Mouse (Mus musculus): Measurements from ENCODE around the gene Tns4. TPM values are rescaled to one million over a fixed set of nuclear protein-coding genes. Genes with fewer than 3 reads are reported as not detected.

Tns4 gene
- polyA plus RNA-seq, 1 experiment from 2014 or later, result 0.67 TPM

GRCm38 (mm10) chr11:99120524-99121217 lies 31.6 kb upstream of the Tns4 start:
- 35% methylated on average over 20 of the region's 20 CpGs for WGBS
- H3K9ac ChIP-seq (ENCODE audit: low read length), result peak overlapping the region; percentile 6; the same call in 1 of the 2 replicates
- 0 out of 2 replicates have a peak overlapping the region, but pooled peaks have one; percentile 32 for H3K27ac ChIP-seq (ENCODE audit: low read depth, low read length)
- ATAC-seq (ENCODE audit: low FRiP score) (no peak), DNase-seq (ENCODE audit: low spot score, missing footprints) (peak; percentile 94)
- peaks cover 10% of the 10 kb centered on the region for H3K4me1 ChIP-seq (ENCODE audit: control insufficient read depth, insufficient read depth, low read length)
- no peaks in the 10 kb centered on the region for H3K36me3 ChIP-seq (ENCODE audit: control insufficient read depth, insufficient read depth, low read length)
- H3K4me2 ChIP-seq, result no peak overlapping the region
- no peaks in the 10 kb centered on the region for H3K27me3 ChIP-seq (ENCODE audit: control insufficient read depth, insufficient read depth, low read length)
- H3K4me3 ChIP-seq (ENCODE audit: low read depth, low read length), result no peak overlapping the region
- H3K9me3 ChIP-seq (ENCODE audit: control insufficient read depth, low read length), result no peaks in the 10 kb centered on the region

DNA sequence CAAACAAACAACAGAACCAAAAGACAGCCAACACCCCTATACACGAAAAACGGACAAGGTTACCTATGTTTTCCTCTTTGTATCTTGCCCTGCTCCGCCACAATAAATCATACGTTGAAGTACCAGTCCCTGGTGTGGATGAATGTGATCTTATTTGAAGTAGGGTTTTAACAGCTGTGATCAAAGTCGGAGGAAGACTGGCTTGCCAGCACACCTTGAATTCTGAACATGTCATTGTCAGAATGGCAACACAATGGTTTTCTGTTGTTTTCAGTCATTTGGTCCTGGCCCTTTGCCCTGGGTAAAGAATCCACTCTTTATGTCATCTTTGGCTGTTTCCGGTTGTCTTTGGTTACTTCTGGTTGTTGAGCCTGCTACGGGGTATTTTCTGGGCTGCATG lies 29.9 kb upstream of the Tns4 start:
- Histone ChIP-seq H3K9me3 (ENCODE audit: control insufficient read depth, low read length) (no peaks in the 10 kb centered on the region), H3K9ac (ENCODE audit: low read length) (no peak overlapping the region), H3K4me1 (ENCODE audit: control insufficient read depth, insufficient read depth, low read length) (peaks cover 10% of the 10 kb centered on the region), H3K27ac (ENCODE audit: low read depth, low read length) (no peak overlapping the region), H3K27me3 (ENCODE audit: control insufficient read depth, insufficient read depth, low read length) (no peaks in the 10 kb centered on the region), H3K36me3 (ENCODE audit: control insufficient read depth, insufficient read depth, low read length) (no peaks in the 10 kb centered on the region), H3K4me2 (no peak overlapping the region), H3K4me3 (ENCODE audit: low read depth, low read length) (no peak overlapping the region)
- DNase-seq (ENCODE audit: low spot score, missing footprints) (peak; percentile 76), ATAC-seq (ENCODE audit: low FRiP score) (no peak)
- 89% methylated on average over 7 of the region's 7 CpGs for WGBS

DNA sequence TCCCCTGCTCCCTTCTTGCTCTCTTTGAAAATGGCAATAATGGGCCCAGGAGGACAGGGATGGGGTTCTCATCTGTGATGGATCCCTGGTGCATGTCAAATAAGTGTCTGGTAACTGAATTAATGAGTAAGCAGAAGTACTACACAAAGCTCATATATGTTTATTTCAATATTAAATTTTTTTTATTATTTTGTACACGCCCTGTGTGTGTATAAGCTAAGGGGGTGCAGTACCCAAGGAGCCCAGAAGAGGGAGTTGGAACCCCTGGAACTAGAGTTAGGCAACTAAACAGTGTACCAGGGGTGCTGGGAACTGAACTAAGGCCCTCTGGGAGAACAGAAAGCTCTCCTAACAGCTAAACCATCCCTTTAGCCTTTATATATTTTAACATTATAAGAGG lies 29.3 kb upstream of the Tns4 start:
- Histone ChIP-seq H3K9ac (ENCODE audit: low read length) (no peak overlapping the region), H3K36me3 (ENCODE audit: control insufficient read depth, insufficient read depth, low read length) (no peaks in the 10 kb centered on the region), H3K4me1 (ENCODE audit: control insufficient read depth, insufficient read depth, low read length) (peaks cover 10% of the 10 kb centered on the region), H3K4me2 (no peak overlapping the region), H3K4me3 (ENCODE audit: low read depth, low read length) (no peak overlapping the region), H3K27ac (ENCODE audit: low read depth, low read length) (no peak overlapping the region), H3K27me3 (ENCODE audit: control insufficient read depth, insufficient read depth, low read length) (no peaks in the 10 kb centered on the region), H3K9me3 (ENCODE audit: control insufficient read depth, low read length) (no peaks in the 10 kb centered on the region)
- DNase-seq (ENCODE audit: low spot score, missing footprints), result peak; percentile 67
- ATAC-seq (ENCODE audit: low FRiP score), result no peak
- 94% methylated on average over 1 of the region's 1 CpGs for WGBS

GRCm38 (mm10) chr11:99117907-99118306 lies 28.8 kb upstream of the Tns4 start:
- Histone ChIP-seq H3K36me3 (ENCODE audit: control insufficient read depth, insufficient read depth, low read length) (no peaks in the 10 kb centered on the region), H3K4me3 (ENCODE audit: low read depth, low read length) (no peak overlapping the region), H3K9ac (ENCODE audit: low read length) (no peak overlapping the region), H3K4me1 (ENCODE audit: control insufficient read depth, insufficient read depth, low read length) (peaks cover 14% of the 10 kb centered on the region), H3K4me2 (no peak overlapping the region), H3K27ac (ENCODE audit: low read depth, low read length) (no peak overlapping the region), H3K9me3 (ENCODE audit: control insufficient read depth, low read length) (no peaks in the 10 kb centered on the region), H3K27me3 (ENCODE audit: control insufficient read depth, insufficient read depth, low read length) (no peaks in the 10 kb centered on the region)
- WGBS, result 93% methylated on average over 7 of the region's 7 CpGs
- ATAC-seq (ENCODE audit: low FRiP score), result no peak
- no peak for DNase-seq (ENCODE audit: low spot score, missing footprints)

GRCm38 (mm10) chr11:99115940-99116339 lies 26.8 kb upstream of the Tns4 start:
- H3K36me3 ChIP-seq (ENCODE audit: control insufficient read depth, insufficient read depth, low read length), result no peaks in the 10 kb centered on the region
- no peak overlapping the region for H3K4me3 ChIP-seq (ENCODE audit: low read depth, low read length)
- 85% methylated on average over 6 of the region's 6 CpGs for WGBS
- ATAC-seq (ENCODE audit: low FRiP score) (no peak), DNase-seq (ENCODE audit: low spot score, missing footprints) (no peak)
- H3K9ac ChIP-seq (ENCODE audit: low read length), result no peak overlapping the region
- no peak overlapping the region for H3K27ac ChIP-seq (ENCODE audit: low read depth, low read length)
- no peak overlapping the region for H3K4me2 ChIP-seq
- H3K4me1 ChIP-seq (ENCODE audit: control insufficient read depth, insufficient read depth, low read length), result peaks cover 13% of the 10 kb centered on the region
- H3K9me3 ChIP-seq (ENCODE audit: control insufficient read depth, low read length), result no peaks in the 10 kb centered on the region
- H3K27me3 ChIP-seq (ENCODE audit: control insufficient read depth, insufficient read depth, low read length), result no peaks in the 10 kb centered on the region

DNA sequence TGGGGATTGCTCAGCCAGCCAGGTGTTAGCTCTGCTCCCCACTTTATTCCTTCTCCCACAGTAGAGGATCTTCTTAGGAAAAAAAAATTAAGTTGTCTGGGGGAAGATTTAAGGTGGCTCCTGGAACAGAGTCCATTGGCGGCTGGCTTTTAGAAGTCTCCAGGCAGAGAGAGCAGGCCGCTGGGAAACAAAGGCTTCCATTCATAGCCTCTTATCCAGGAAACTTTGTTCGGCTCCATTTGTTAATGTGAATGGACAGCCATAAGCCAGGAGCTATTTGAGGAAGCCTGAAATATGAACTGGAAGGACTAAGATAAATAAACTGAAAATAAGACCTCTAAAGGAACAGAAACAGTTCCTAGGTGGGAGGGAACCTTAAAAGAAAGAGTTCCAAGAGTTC lies 24.0 kb upstream of the Tns4 start:
- Histone ChIP-seq H3K36me3 (ENCODE audit: control insufficient read depth, insufficient read depth, low read length) (no peaks in the 10 kb centered on the region), H3K4me3 (ENCODE audit: low read depth, low read length) (no peak overlapping the region), H3K27me3 (ENCODE audit: control insufficient read depth, insufficient read depth, low read length) (no peaks in the 10 kb centered on the region), H3K9me3 (ENCODE audit: control insufficient read depth, low read length) (peaks cover 2% of the 10 kb centered on the region; the same call in 1 of the 2 replicates), H3K4me1 (ENCODE audit: control insufficient read depth, insufficient read depth, low read length) (peaks cover 8% of the 10 kb centered on the region), H3K4me2 (no peak overlapping the region), H3K27ac (ENCODE audit: low read depth, low read length) (no peak overlapping the region), H3K9ac (ENCODE audit: low read length) (no peak overlapping the region)
- peak; percentile 57 for ATAC-seq (ENCODE audit: low FRiP score)
- 2% methylated on average over 3 of the region's 3 CpGs for WGBS
- peak; percentile 91 for DNase-seq (ENCODE audit: low spot score, missing footprints)

DNA sequence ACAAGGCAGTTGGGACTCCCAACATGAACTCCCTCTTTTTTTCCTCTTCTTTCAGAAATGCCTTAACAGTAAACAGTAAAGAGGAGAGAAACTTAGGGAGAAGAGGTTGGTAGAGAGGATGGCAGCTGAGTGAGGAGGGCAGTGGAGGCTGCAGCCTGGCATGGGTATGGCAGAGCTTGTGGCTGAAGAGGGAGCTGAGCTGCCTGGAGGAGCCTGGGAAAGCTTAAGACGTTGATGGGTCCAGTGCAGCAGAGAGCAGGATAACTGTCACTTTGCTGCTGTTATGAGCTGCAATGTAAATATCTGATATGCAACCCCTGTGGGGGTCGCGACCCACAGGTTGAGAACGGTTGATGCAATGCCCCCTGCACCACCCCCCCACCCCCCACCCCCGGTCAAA lies 23.6 kb upstream of the Tns4 start:
- 18% methylated on average over 5 of the region's 5 CpGs for WGBS
- H3K4me3 ChIP-seq (ENCODE audit: low read depth, low read length), result no peak overlapping the region
- H3K9ac ChIP-seq (ENCODE audit: low read length), result no peak overlapping the region
- peaks cover 2% of the 10 kb centered on the region; the same call in 1 of the 2 replicates for H3K9me3 ChIP-seq (ENCODE audit: control insufficient read depth, low read length)
- peaks cover 8% of the 10 kb centered on the region for H3K4me1 ChIP-seq (ENCODE audit: control insufficient read depth, insufficient read depth, low read length)
- no peak overlapping the region for H3K27ac ChIP-seq (ENCODE audit: low read depth, low read length)
- DNase-seq (ENCODE audit: low spot score, missing footprints), result no peak
- no peaks in the 10 kb centered on the region for H3K27me3 ChIP-seq (ENCODE audit: control insufficient read depth, insufficient read depth, low read length)
- H3K36me3 ChIP-seq (ENCODE audit: control insufficient read depth, insufficient read depth, low read length), result no peaks in the 10 kb centered on the region
- no peak overlapping the region for H3K4me2 ChIP-seq
- peak; percentile 44; the same call in 1 of the 2 replicates for ATAC-seq (ENCODE audit: low FRiP score)

GRCm38 (mm10) chr11:99111631-99112030 lies 22.5 kb upstream of the Tns4 start:
- H3K27ac ChIP-seq (ENCODE audit: low read depth, low read length), result no peak overlapping the region
- peaks cover 2% of the 10 kb centered on the region; the same call in 1 of the 2 replicates for H3K9me3 ChIP-seq (ENCODE audit: control insufficient read depth, low read length)
- no peak overlapping the region for H3K9ac ChIP-seq (ENCODE audit: low read length)
- H3K4me3 ChIP-seq (ENCODE audit: low read depth, low read length), result no peak overlapping the region
- no peaks in the 10 kb centered on the region for H3K36me3 ChIP-seq (ENCODE audit: control insufficient read depth, insufficient read depth, low read length)
- ATAC-seq (ENCODE audit: low FRiP score), result no peak
- 91% methylated on average over 7 of the region's 7 CpGs for WGBS
- H3K27me3 ChIP-seq (ENCODE audit: control insufficient read depth, insufficient read depth, low read length), result no peaks in the 10 kb centered on the region
- no peak for DNase-seq (ENCODE audit: low spot score, missing footprints)
- H3K4me2 ChIP-seq, result no peak overlapping the region
- H3K4me1 ChIP-seq (ENCODE audit: control insufficient read depth, insufficient read depth, low read length), result peaks cover 8% of the 10 kb centered on the region

DNA sequence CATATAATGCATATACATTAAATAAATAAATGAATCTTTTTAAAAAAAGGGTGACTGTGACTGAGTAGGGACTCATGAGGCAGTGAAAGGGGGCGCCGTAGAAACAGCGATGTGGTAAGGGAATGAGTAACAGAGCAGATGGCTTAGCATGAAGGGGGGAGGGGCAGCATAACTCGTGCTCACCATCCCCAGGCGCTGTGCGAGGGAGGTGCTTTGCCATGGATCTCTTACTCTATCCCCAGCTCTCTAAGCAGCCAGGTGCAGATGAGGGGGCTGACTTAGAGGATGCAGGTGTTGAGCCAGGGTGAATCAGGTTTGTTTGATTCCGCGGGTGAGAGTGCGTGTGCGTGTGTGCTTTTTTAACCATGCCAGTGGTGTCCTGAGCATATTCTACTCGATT lies 22.0 kb upstream of the Tns4 start:
- Histone ChIP-seq H3K27me3 (ENCODE audit: control insufficient read depth, insufficient read depth, low read length) (no peaks in the 10 kb centered on the region), H3K4me1 (ENCODE audit: control insufficient read depth, insufficient read depth, low read length) (peaks cover 8% of the 10 kb centered on the region), H3K36me3 (ENCODE audit: control insufficient read depth, insufficient read depth, low read length) (no peaks in the 10 kb centered on the region), H3K9me3 (ENCODE audit: control insufficient read depth, low read length) (peaks cover 2% of the 10 kb centered on the region; the same call in 1 of the 2 replicates), H3K27ac (ENCODE audit: low read depth, low read length) (no peak overlapping the region), H3K9ac (ENCODE audit: low read length) (no peak overlapping the region), H3K4me2 (no peak overlapping the region), H3K4me3 (ENCODE audit: low read depth, low read length) (no peak overlapping the region)
- DNase-seq (ENCODE audit: low spot score, missing footprints), result no peak
- ATAC-seq (ENCODE audit: low FRiP score), result no peak
- WGBS, result 72% methylated on average over 11 of the region's 11 CpGs

Data from midbrain, embryonic 11.5 days (tissue).